Mouse (Mus musculus) ES-Bruce4 (cell line): Measurements from ENCODE around the gene Grhl3. TPM values are rescaled to one million over a fixed set of nuclear protein-coding genes. Genes with fewer than 3 reads are reported as not detected.
A peak's percentile ranks its signal among the peaks of the same experiment; 100 is the strongest.

Experiments used
- H3K27ac ChIP-seq: 2 replicates; pipeline ENCODE4 v1.5.1; 2012; ENCODE audit warnings: low read length, inconsistent platforms; ENCODE audit not compliant: insufficient read depth
- H3K27me3 ChIP-seq: 2 replicates; pipeline ENCODE4 v1.6.1; 2012; ENCODE audit warnings: mild to moderate bottlenecking, low read length, inconsistent platforms; ENCODE audit not compliant: control insufficient read depth, poor library complexity, insufficient read depth, severe bottlenecking
- H3K36me3 ChIP-seq: 2 replicates; pipeline ENCODE4 v1.6.1; 2012; ENCODE audit warnings: inconsistent platforms, mild to moderate bottlenecking, low read length, moderate library complexity; ENCODE audit not compliant: control insufficient read depth, poor library complexity, insufficient read depth, severe bottlenecking
- H3K4me1 ChIP-seq: one replicate; pipeline ENCODE4 v1.8.1; 2011; ENCODE audit warnings: low read length; ENCODE audit not compliant: control insufficient read depth, insufficient read depth
- H3K4me3 ChIP-seq: 2 replicates; pipeline ENCODE4 v1.5.1; 2011; ENCODE audit warnings: low read depth, mild to moderate bottlenecking, low read length
- H3K9ac ChIP-seq: 2 replicates; pipeline ENCODE4 v1.6.1; 2012; ENCODE audit warnings: low read depth, mild to moderate bottlenecking, inconsistent platforms; ENCODE audit not compliant: poor library complexity, severe bottlenecking
- H3K9me3 ChIP-seq: replicated peaks from 2 replicates; pipeline ENCODE4 v1.6.1; 2012; ENCODE audit warnings: mild to moderate bottlenecking, low read length, inconsistent platforms; ENCODE audit not compliant: control insufficient read depth, poor library complexity, insufficient read depth, severe bottlenecking
- CTCF ChIP-seq: IDR thresholded peaks from one replicate; pipeline ENCODE4 v1.8.1; 2011; ENCODE audit warnings: low read depth, low read length
- EP300 ChIP-seq: IDR thresholded peaks from 2 replicates; pipeline ENCODE4 v1.6.1; 2011; ENCODE audit warnings: low read depth, low read length; ENCODE audit not compliant: insufficient read depth
- POLR2A ChIP-seq: IDR thresholded peaks from one replicate; pipeline ENCODE4 v1.8.1; 2011; ENCODE audit warnings: low read length; ENCODE audit not compliant: insufficient read depth
- polyA plus RNA-seq: library from polyadenylated mRNA; stranded (reverse); fragments of >200 nt; gene quantifications from 2 replicates; pipeline ENCODE4 v1.2.4, GENCODE M21; 2011; ENCODE audit warnings: low read depth; ENCODE audit not compliant: missing spikeins, insufficient read depth, insufficient read length

Grhl3 gene
- polyA plus RNA-seq, 1 experiment, result 18.0 TPM

GRCm38 (mm10) chr4:135508419-135509039 is 64.9 kb downstream of the Grhl3 start:
- Histone ChIP-seq H3K9me3 (no peaks in the 10 kb centered on the region), H3K9ac (no peak overlapping the region), H3K4me3 (no peak overlapping the region)

GRCm38 (mm10) chr4:135507547-135508350 is 65.7 kb downstream of the Grhl3 start:
- no peak overlapping the region for H3K27ac ChIP-seq
- H3K9ac ChIP-seq, result 0 out of 2 replicates have a peak overlapping the region, but pooled peaks have one; percentile 19
- no peak for TF ChIP-seq CTCF
- 0 out of 2 replicates have a peak, but pooled peaks have one; percentile 44 for TF ChIP-seq EP300
- TF ChIP-seq POLR2A, result no peak
- no peaks in the 10 kb centered on the region for H3K9me3 ChIP-seq
- H3K4me1 ChIP-seq, result peaks cover 7% of the 10 kb centered on the region
- no peaks in the 10 kb centered on the region for H3K36me3 ChIP-seq
- peak overlapping the region; percentile 26 for H3K4me3 ChIP-seq
- H3K27me3 ChIP-seq, result no peaks in the 10 kb centered on the region

More at GRCm38 (mm10) chr4:135508419-135509039, 64.9 kb downstream of the Grhl3 start:
- Histone ChIP-seq H3K36me3 (no peaks in the 10 kb centered on the region), H3K27ac (no peak overlapping the region), H3K27me3 (no peaks in the 10 kb centered on the region), H3K4me1 (peaks cover 5% of the 10 kb centered on the region)
- TF ChIP-seq CTCF, result peak; percentile 74
- TF ChIP-seq EP300, result no peak
- TF ChIP-seq POLR2A, result no peak

GRCm38 (mm10) chr4:135505794-135506193 is 67.6 kb downstream of the Grhl3 start:
- Histone ChIP-seq H3K4me1 (peaks cover 7% of the 10 kb centered on the region), H3K9me3 (no peaks in the 10 kb centered on the region), H3K4me3 (no peak overlapping the region), H3K27me3 (no peaks in the 10 kb centered on the region), H3K9ac (no peak overlapping the region), H3K27ac (no peak overlapping the region), H3K36me3 (no peaks in the 10 kb centered on the region)
- TF ChIP-seq POLR2A (no peak), CTCF (no peak), EP300 (no peak)

- TF ChIP-seq CTCF, result no peak
- TF ChIP-seq POLR2A, result no peak
- no peak for TF ChIP-seq EP300
- H3K4me1 ChIP-seq, result peaks cover 6% of the 10 kb centered on the region
- H3K9ac ChIP-seq, result no peak overlapping the region
- no peaks in the 10 kb centered on the region for H3K27me3 ChIP-seq
- no peaks in the 10 kb centered on the region for H3K9me3 ChIP-seq
- no peak overlapping the region for H3K27ac ChIP-seq
- H3K4me3 ChIP-seq, result no peak overlapping the region
- no peaks in the 10 kb centered on the region for H3K36me3 ChIP-seq
These were observed 71.8 kb downstream of the Grhl3 start for GRCm38 (mm10) chr4:135501587-135501986.

GRCm38 (mm10) chr4:135499831-135500230 is 73.6 kb downstream of the Grhl3 start:
- no peaks in the 10 kb centered on the region for H3K27me3 ChIP-seq
- no peak overlapping the region for H3K27ac ChIP-seq
- H3K36me3 ChIP-seq, result no peaks in the 10 kb centered on the region
- H3K9me3 ChIP-seq, result no peaks in the 10 kb centered on the region
- no peak for TF ChIP-seq CTCF
- TF ChIP-seq POLR2A, result no peak
- TF ChIP-seq EP300, result no peak
- no peak overlapping the region for H3K9ac ChIP-seq
- H3K4me3 ChIP-seq, result no peak overlapping the region
- H3K4me1 ChIP-seq, result peaks cover 4% of the 10 kb centered on the region

- Histone ChIP-seq H3K4me1 (peaks cover 2% of the 10 kb centered on the region), H3K27me3 (no peaks in the 10 kb centered on the region), H3K9ac (no peak overlapping the region), H3K4me3 (no peak overlapping the region), H3K9me3 (no peaks in the 10 kb centered on the region), H3K36me3 (no peaks in the 10 kb centered on the region), H3K27ac (no peak overlapping the region)
- no peak for TF ChIP-seq POLR2A
- no peak for TF ChIP-seq EP300
- TF ChIP-seq CTCF, result no peak
These were observed 75.3 kb downstream of the Grhl3 start for GRCm38 (mm10) chr4:135498136-135498535.
